Mouse (Mus musculus) myocyte (in vitro differentiated cells): ENCODE results near the gene Nuak2. TPM values are rescaled to one million over a fixed set of nuclear protein-coding genes. Genes with fewer than 3 reads are reported as not detected.

Experiments used
- H3K27me3 ChIP-seq: one replicate; pipeline ENCODE4 v1.6.1; 2011; ENCODE audit not compliant: control insufficient read depth, insufficient read depth, insufficient read length
- H3K36me3 ChIP-seq: one replicate; pipeline ENCODE4 v1.6.1; 2011; ENCODE audit not compliant: control insufficient read depth, insufficient read depth
- H3K4me2 ChIP-seq: one replicate; pipeline ENCODE4 v1.6.1; 2011; ENCODE audit warnings: low read depth, control low read depth
- H3K4me3 ChIP-seq: one replicate; pipeline ENCODE4 v1.5.1; 2011; ENCODE audit warnings: mild to moderate bottlenecking, control low read depth, moderate library complexity
- H3K79me2 ChIP-seq: one replicate; pipeline ENCODE4 v1.6.1; 2011; ENCODE audit not compliant: control insufficient read depth, insufficient read depth
- H3ac ChIP-seq: one replicate; pipeline ENCODE4 v1.6.1; 2011; ENCODE audit not compliant: control insufficient read depth, insufficient read length
- CEBPB ChIP-seq: IDR thresholded peaks from 2 replicates; pipeline ENCODE4 v1.6.1; 2011; ENCODE audit warnings: mild to moderate bottlenecking, moderate library complexity; ENCODE audit not compliant: poor library complexity, insufficient read depth, severe bottlenecking
- E2F4 ChIP-seq: IDR thresholded peaks from one replicate; pipeline ENCODE4 v1.6.1; 2011; ENCODE audit warnings: mild to moderate bottlenecking, control low read depth, moderate library complexity; ENCODE audit not compliant: insufficient read depth
- MAX ChIP-seq: IDR thresholded peaks from one replicate; pipeline ENCODE4 v1.6.1; 2011; ENCODE audit warnings: low read depth, mild to moderate bottlenecking, control low read depth
- MYOD1 ChIP-seq, 3 experiments: IDR thresholded peaks; one replicate each; pipeline ENCODE4 v1.6.1; 2011; ENCODE audit warnings: control low read depth in 2 of 3, low read depth in 2 of 3, mild to moderate bottlenecking in 2 of 3, moderate library complexity in 1 of 3; ENCODE audit not compliant: insufficient read length in 2 of 3, control insufficient read depth in 1 of 3
- MYOG ChIP-seq, 3 experiments: IDR thresholded peaks; one replicate each; pipeline ENCODE4 v1.6.1; 2011; ENCODE audit warnings: control low read depth in 2 of 3, low read depth in 2 of 3, mild to moderate bottlenecking in 2 of 3; ENCODE audit not compliant: insufficient read length in 2 of 3, control insufficient read depth in 1 of 3, insufficient read depth in 1 of 3
- POLR2A ChIP-seq: IDR thresholded peaks from one replicate; pipeline ENCODE4 v1.6.1; 2011; ENCODE audit warnings: low read depth, mild to moderate bottlenecking, control low read depth, moderate library complexity; ENCODE audit not compliant: insufficient read length
- POLR2AphosphoS2 ChIP-seq: IDR thresholded peaks from one replicate; pipeline ENCODE4 v1.6.1; 2011; ENCODE audit warnings: low read depth, control low read depth; ENCODE audit not compliant: insufficient read length
- REST ChIP-seq: IDR thresholded peaks from one replicate; pipeline ENCODE4 v1.6.1; 2011; ENCODE audit warnings: mild to moderate bottlenecking, control low read depth, moderate library complexity; ENCODE audit not compliant: insufficient read depth, insufficient read length
- SRF ChIP-seq: IDR thresholded peaks from one replicate; pipeline ENCODE4 v1.6.1; 2011; ENCODE audit warnings: low read depth; ENCODE audit not compliant: control insufficient read depth, insufficient read length
- TCF12 ChIP-seq: IDR thresholded peaks from one replicate; pipeline ENCODE4 v1.6.1; 2011; ENCODE audit warnings: mild to moderate bottlenecking, control low read depth; ENCODE audit not compliant: poor library complexity, insufficient read depth, severe bottlenecking
- TCF3 ChIP-seq: IDR thresholded peaks from one replicate; pipeline ENCODE4 v1.6.1; 2011; ENCODE audit warnings: low read depth, control low read depth; ENCODE audit not compliant: insufficient read length
- USF1 ChIP-seq: IDR thresholded peaks from one replicate; pipeline ENCODE4 v1.6.1; 2011; ENCODE audit warnings: low read depth, mild to moderate bottlenecking, control low read depth, moderate library complexity
- polyA plus RNA-seq: library from polyadenylated mRNA; unstranded; fragments of >200 nt; fragmentation: generic; extraction: Trizol; gene quantifications from one replicate; pipeline ENCODE4 v1.2.1, GENCODE M21; 2012; ENCODE audit warnings: missing spikeins

Nuak2 gene
- polyA plus RNA-seq, 1 experiment: 6.0 TPM

DNA sequence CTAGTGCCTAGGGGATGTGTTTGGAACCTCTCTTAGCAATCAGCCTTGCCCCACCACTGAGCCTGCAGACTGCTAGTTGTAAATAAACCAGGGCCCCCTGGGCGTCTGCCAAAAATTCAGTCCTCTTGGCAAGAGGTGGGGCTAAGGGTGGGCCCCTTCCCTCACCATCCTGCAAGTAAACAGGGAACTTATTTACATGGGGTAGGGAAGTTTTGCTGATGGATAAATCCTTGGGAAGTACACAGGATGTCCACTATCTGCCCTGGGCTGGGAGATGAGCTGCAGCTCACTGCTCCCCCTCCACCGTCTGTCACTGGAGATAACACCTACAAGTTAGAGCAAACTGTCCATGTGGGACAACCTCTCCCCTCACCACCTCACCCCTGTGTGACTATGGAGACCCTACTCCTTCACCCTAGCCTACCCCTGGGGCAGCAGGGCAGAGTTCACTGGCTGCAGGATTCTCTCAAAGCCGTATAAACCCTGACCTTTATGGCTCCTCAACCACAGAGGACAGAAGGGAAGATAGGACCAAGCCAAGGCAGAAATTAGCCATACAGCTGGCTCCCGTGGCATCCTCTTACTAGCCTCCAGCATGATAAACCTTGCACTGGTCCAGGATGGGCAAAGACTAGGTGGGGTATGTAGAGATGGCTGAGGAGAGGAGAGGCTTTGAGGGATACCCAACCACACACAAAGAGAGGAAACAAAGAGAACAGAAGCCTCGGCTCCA lies 58.4 kb downstream of the Nuak2 start:
- H3K4me3 ChIP-seq: no peak overlapping the region
- no peaks in the 10 kb centered on the region for H3K27me3 ChIP-seq
- peaks cover 9% of the 10 kb centered on the region for H3K79me2 ChIP-seq
- no peak overlapping the region for H3ac ChIP-seq
- H3K4me2 ChIP-seq: peak overlapping the region; percentile 61
- H3K36me3 ChIP-seq: peaks cover 6% of the 10 kb centered on the region
- TF ChIP-seq TCF12 (no peak), CEBPB (no peak), REST (no peak), E2F4 (no peak), TCF3 (no peak), MYOD1 (IDR thresholded peaks at IDR 0.05; ENCODE audit: control insufficient read depth in 1 of 3, insufficient read length in 2 of 3, low read depth in 2 of 3) (no peak), USF1 (no peak), POLR2AphosphoS2 (no peak), MAX (no peak), SRF (no peak), MYOG (IDR thresholded peaks at IDR 0.05; ENCODE audit: control insufficient read depth in 1 of 3, insufficient read depth in 1 of 3, insufficient read length in 2 of 3, low read depth in 2 of 3) (no peak), POLR2A (no peak)

DNA sequence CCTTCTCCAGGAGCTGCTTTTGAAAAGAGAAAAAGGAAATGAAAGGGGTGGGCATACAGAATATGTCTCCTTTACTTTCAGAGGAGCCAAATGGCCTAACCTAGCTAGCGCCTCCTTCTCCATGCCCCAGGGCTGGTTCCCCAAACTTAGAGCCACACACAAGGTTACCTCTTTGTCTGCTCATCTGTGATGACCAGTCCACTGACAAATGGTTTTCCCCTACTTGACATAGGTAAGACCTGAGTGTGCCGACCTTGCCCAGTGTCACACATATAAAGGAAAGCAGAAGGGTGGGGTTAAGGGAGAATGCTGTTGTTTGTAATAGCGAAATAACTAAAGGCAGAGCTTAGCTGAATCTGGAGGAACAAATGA lies 58.9 kb downstream of the Nuak2 start:
- Histone ChIP-seq H3K79me2 (peaks cover 9% of the 10 kb centered on the region), H3K4me3 (no peak overlapping the region), H3K36me3 (peaks cover 8% of the 10 kb centered on the region), H3ac (no peak overlapping the region), H3K27me3 (no peaks in the 10 kb centered on the region), H3K4me2 (peak overlapping the region; percentile 61)
- TF ChIP-seq POLR2AphosphoS2: no peak
- TF ChIP-seq MYOD1 (IDR thresholded peaks at IDR 0.05; ENCODE audit: control insufficient read depth in 1 of 3, insufficient read length in 2 of 3, low read depth in 2 of 3): no peak
- TF ChIP-seq USF1: no peak
- TF ChIP-seq MYOG (IDR thresholded peaks at IDR 0.05; ENCODE audit: control insufficient read depth in 1 of 3, insufficient read depth in 1 of 3, insufficient read length in 2 of 3, low read depth in 2 of 3): no peak
- no peak for TF ChIP-seq SRF
- TF ChIP-seq MAX: no peak
- no peak for TF ChIP-seq E2F4
- TF ChIP-seq REST: no peak
- TF ChIP-seq CEBPB: no peak
- TF ChIP-seq TCF3: no peak
- no peak for TF ChIP-seq TCF12
- no peak for TF ChIP-seq POLR2A

DNA sequence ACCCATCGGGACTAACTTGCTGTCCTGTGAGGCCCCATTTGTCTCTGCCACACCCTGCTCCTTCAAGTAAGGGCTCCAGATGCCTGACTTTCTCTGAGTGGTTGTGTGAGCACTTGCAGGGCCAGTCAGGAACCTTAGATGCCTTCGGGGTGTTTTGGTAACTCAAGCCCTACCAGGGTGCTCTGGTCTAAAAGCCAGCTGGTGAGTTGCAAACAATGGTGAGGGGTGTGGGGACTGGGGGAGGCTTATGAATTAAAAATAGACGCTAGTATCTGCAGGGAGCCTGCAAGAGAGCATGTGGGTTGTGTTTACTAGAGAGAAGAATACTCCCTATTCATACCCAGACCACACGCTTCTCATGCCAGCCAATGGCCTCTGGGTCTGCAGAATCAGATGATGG lies 59.3 kb downstream of the Nuak2 start:
- no peak overlapping the region for H3K4me3 ChIP-seq
- H3K27me3 ChIP-seq: no peaks in the 10 kb centered on the region
- H3K36me3 ChIP-seq: peaks cover 9% of the 10 kb centered on the region
- peak overlapping the region; percentile 61 for H3K4me2 ChIP-seq
- H3K79me2 ChIP-seq: peaks cover 9% of the 10 kb centered on the region
- H3ac ChIP-seq: no peak overlapping the region
- TF ChIP-seq MYOD1 (IDR thresholded peaks at IDR 0.05; ENCODE audit: control insufficient read depth in 1 of 3, insufficient read length in 2 of 3, low read depth in 2 of 3): peak in 2 of 3 experiments; percentile 11 to 17
- TF ChIP-seq REST: no peak
- peak in 2 of 3 experiments; percentile 25 to 38 for TF ChIP-seq MYOG (IDR thresholded peaks at IDR 0.05; ENCODE audit: control insufficient read depth in 1 of 3, insufficient read depth in 1 of 3, insufficient read length in 2 of 3, low read depth in 2 of 3)

DNA sequence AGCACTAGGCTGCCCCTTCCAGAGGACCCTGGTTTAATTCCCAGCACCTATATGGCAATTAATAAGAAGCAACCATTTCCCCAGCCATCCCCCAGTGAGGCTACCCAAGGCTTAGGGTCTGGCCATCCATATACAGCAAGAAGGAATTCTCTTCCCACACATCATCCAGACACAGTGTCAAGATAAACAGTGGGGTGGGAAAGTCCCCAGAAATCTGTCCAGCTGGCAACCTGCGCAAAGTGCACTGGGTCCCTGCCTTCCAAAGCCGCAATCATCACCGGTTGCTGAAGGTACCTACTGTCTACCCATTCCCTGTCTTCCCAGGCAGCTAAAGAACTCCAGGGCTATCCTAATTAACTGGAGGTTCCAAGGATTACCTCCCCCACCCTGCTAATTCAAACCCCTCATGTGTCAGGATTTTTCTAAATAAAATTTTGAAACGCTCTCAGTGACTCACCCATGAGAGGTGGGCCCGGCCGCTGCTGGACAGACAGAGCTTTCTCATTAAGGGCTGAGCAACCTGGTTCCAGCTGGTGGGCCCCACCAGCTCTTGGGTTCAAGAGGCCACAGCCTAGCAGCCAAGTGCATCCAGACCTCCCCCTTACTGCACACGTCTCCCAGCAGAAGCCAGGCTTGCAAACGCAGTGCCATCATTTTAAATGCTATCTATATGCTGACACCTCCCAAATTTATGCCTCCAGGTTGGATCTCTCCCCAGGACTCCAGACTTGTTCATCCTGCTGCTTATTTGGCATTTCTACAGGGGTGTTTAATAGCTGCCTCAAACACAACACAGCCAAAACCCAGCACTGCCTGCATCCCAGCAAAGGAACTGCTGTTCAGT lies 60.5 kb downstream of the Nuak2 start:
- Histone ChIP-seq H3K4me2 (peak overlapping the region; percentile 32), H3K4me3 (no peak overlapping the region), H3K36me3 (peaks cover 9% of the 10 kb centered on the region), H3K27me3 (no peaks in the 10 kb centered on the region), H3K79me2 (peaks cover 9% of the 10 kb centered on the region), H3ac (no peak overlapping the region)
- TF ChIP-seq MYOG (IDR thresholded peaks at IDR 0.05; ENCODE audit: control insufficient read depth in 1 of 3, insufficient read depth in 1 of 3, insufficient read length in 2 of 3, low read depth in 2 of 3) (no peak), MAX (no peak), POLR2A (no peak), TCF12 (no peak), MYOD1 (IDR thresholded peaks at IDR 0.05; ENCODE audit: control insufficient read depth in 1 of 3, insufficient read length in 2 of 3, low read depth in 2 of 3) (no peak), REST (no peak), POLR2AphosphoS2 (no peak), E2F4 (no peak), USF1 (no peak)
